Mouse (Mus musculus): ENCODE measurements at regions not wholly inside any gene's neighbourhood (a gene's known extent, or its start where the extent isn't known, plus 50 kb on each side); places are given as distances from the start of the nearest gene placed in this dataset.

- no peak for DNase-seq (ENCODE audit: low spot score)
Measured at GRCm38 (mm10) chr4:82089657-82090056, 615.9 kb downstream of the Nfib start.

- no peak for DNase-seq (ENCODE audit: low spot score)
Measured at GRCm38 (mm10) chr4:82083519-82083918, 622.0 kb downstream of the Nfib start.

- DNase-seq (ENCODE audit: low spot score): no peak
Measured at GRCm38 (mm10) chr4:82068050-82068449, 625.4 kb upstream of the Mpdz start.

GRCm38 (mm10) chr4:82065641-82066358, 623.2 kb upstream of the Mpdz start:
- no peak for DNase-seq (ENCODE audit: low spot score)

GRCm38 (mm10) chr4:82062726-82063125, 620.1 kb upstream of the Mpdz start:
- DNase-seq (ENCODE audit: low spot score): no peak

- DNase-seq (ENCODE audit: low spot score): no peak
Measured at GRCm38 (mm10) chr4:82056671-82057070, 614.1 kb upstream of the Mpdz start.

GRCm38 (mm10) chr4:82048171-82048570, 605.6 kb upstream of the Mpdz start:
- DNase-seq (ENCODE audit: low spot score): no peak

- no peak for DNase-seq (ENCODE audit: low spot score)
Measured at GRCm38 (mm10) chr4:82037473-82037872, 594.9 kb upstream of the Mpdz start.

- DNase-seq (ENCODE audit: low spot score): no peak
Measured at GRCm38 (mm10) chr4:82035074-82035703, 592.6 kb upstream of the Mpdz start.

GRCm38 (mm10) chr4:82029237-82029636, 586.6 kb upstream of the Mpdz start:
- DNase-seq (ENCODE audit: low spot score): no peak

GRCm38 (mm10) chr4:82027447-82027881, 584.8 kb upstream of the Mpdz start:
- no peak for DNase-seq (ENCODE audit: low spot score)

- no peak for DNase-seq (ENCODE audit: low spot score)
Measured at GRCm38 (mm10) chr4:82001406-82001732, 558.8 kb upstream of the Mpdz start.

- no peak for DNase-seq (ENCODE audit: low spot score)
Measured at GRCm38 (mm10) chr4:82000590-82001405, 558.2 kb upstream of the Mpdz start.

GRCm38 (mm10) chr4:81999654-82000314, 557.2 kb upstream of the Mpdz start:
- DNase-seq (ENCODE audit: low spot score): no peak

GRCm38 (mm10) chr4:81999093-81999492, 556.5 kb upstream of the Mpdz start:
- DNase-seq (ENCODE audit: low spot score): no peak

- no peak for DNase-seq (ENCODE audit: low spot score)
Measured at GRCm38 (mm10) chr4:81996445-81996844, 553.8 kb upstream of the Mpdz start.

- DNase-seq (ENCODE audit: low spot score): no peak
Measured at GRCm38 (mm10) chr4:81995243-81995642, 552.6 kb upstream of the Mpdz start.

- DNase-seq (ENCODE audit: low spot score): no peak
Measured at GRCm38 (mm10) chr4:81988796-81989195, 546.2 kb upstream of the Mpdz start.

- DNase-seq (ENCODE audit: low spot score): no peak
Measured at GRCm38 (mm10) chr4:81986616-81987015, 544.0 kb upstream of the Mpdz start.

- no peak for DNase-seq (ENCODE audit: low spot score)
Measured at GRCm38 (mm10) chr4:81981811-81982210, 539.2 kb upstream of the Mpdz start.

- no peak for DNase-seq (ENCODE audit: low spot score)
Measured at GRCm38 (mm10) chr4:81970472-81970871, 527.9 kb upstream of the Mpdz start.

GRCm38 (mm10) chr4:81969621-81970115, 527.1 kb upstream of the Mpdz start:
- DNase-seq (ENCODE audit: low spot score): no peak
